In genomic region chr1:87573800-87574215, GRCm38 (mm10) we compare ENCODE assay signal across 11 mouse cellular contexts. TPM values are rescaled to one million over a fixed set of nuclear protein-coding genes. Genes with fewer than 3 reads are reported as not detected.
A peak's percentile ranks its signal among the peaks of the same experiment; 100 is the strongest.
DNase-seq lines count a peak whose midpoint lies in the region; ATAC-seq and TF ChIP-seq lines count a peak whose summit lies in the region.
"Had no signal": no experiment of that assay in that cellular context is flagged by ENCODE, and none has a peak within 500 bp of the region (broad histone marks: within the 10 kb centered on the region; RNA-seq: fewer than 3 reads in every experiment).

TSS of gene Ngef (minus strand) at chr1:87573870.

- peaks cover 13% of the 10 kb centered on the region for H3K4me1 ChIP-seq in kidney, adult 2 months (ENCODE audit: control insufficient read depth, insufficient read depth, low read length)
- no peaks in the 10 kb centered on the region for H3K4me1 ChIP-seq in liver, embryonic 11.5 days (replicated peaks; ENCODE audit: control insufficient read depth, insufficient read depth, low read length)
- peaks cover 16% of the 10 kb centered on the region for H3K4me1 ChIP-seq in neural tube, embryonic 15.5 days
- H3K4me1 ChIP-seq in thymus, adult 2 months (replicated peaks; ENCODE audit: control insufficient read depth, insufficient read depth, low read length): no peaks in the 10 kb centered on the region
- H3K4me1 ChIP-seq: embryonic facial prominence, embryonic 13.5 days had no signal

- intact Hi-C loops in gastrocnemius, adult 2 months (cut with DNase I): no loop called here

- no peak for TF ChIP-seq POLR2A in kidney, adult 2 months (IDR thresholded peaks at IDR 0.05; ENCODE audit: low read depth, low read length)
- TF ChIP-seq POLR2A in thymus, adult 2 months (IDR thresholded peaks at IDR 0.05; ENCODE audit: control insufficient read depth, extremely low read depth, insufficient read depth, low read length, poor library complexity): no peak

- H3K9me3 ChIP-seq in liver, embryonic 11.5 days (ENCODE audit: control insufficient read depth, low read length): no peaks in the 10 kb centered on the region
- H3K9me3 ChIP-seq in neural tube, embryonic 15.5 days (replicated peaks): no peaks in the 10 kb centered on the region
- H3K9me3 ChIP-seq: embryonic facial prominence, embryonic 13.5 days; G1E had no signal

- DNase-seq in layer of hippocampus, adult 18-20 months (ENCODE audit: low spot score in 2 of 2): no peak
- DNase-seq in layer of hippocampus, adult 11-12 months (ENCODE audit: low spot score): no peak
- DNase-seq in kidney, adult 2 months: peak; percentile 97
- no peak for DNase-seq in liver, embryonic 11.5 days (ENCODE audit: low spot score)
- no peak for DNase-seq in thymus, adult 2 months
- no peak for DNase-seq in frontal cortex, postnatal 14 days (ENCODE audit: low spot score in 2 of 2)
- DNase-seq in gastrocnemius, adult 2 months: no peak

- H3K9ac ChIP-seq in liver, embryonic 11.5 days (ENCODE audit: low read depth, low read length): no peak within 1 kb of the TSS
- H3K9ac ChIP-seq in neural tube, embryonic 15.5 days (replicated peaks): no peak within 1 kb of the TSS
- H3K9ac ChIP-seq: embryonic facial prominence, embryonic 13.5 days had no signal

- 32% methylated on average over 6 of the region's 6 CpGs for WGBS in kidney, adult 2 months
- 69% methylated on average over 6 of the region's 6 CpGs for WGBS in liver, embryonic 11.5 days
- WGBS in neural tube, embryonic 15.5 days: 67% methylated on average over 6 of the region's 6 CpGs
- 92% methylated on average over 6 of the region's 6 CpGs for WGBS in thymus, adult 2 months

- peak within 1 kb of the TSS; percentile 13 for H3K4me2 ChIP-seq in liver, embryonic 11.5 days
- no peak within 1 kb of the TSS for H3K4me2 ChIP-seq in neural tube, embryonic 15.5 days
- H3K4me2 ChIP-seq: embryonic facial prominence, embryonic 13.5 days had no signal

- H3K27me3 ChIP-seq in kidney, adult 2 months (replicated peaks; ENCODE audit: control insufficient read depth, insufficient read depth, low read length): no peaks in the 10 kb centered on the region
- H3K27me3 ChIP-seq in liver, embryonic 11.5 days (replicated peaks; ENCODE audit: control insufficient read depth, insufficient read depth, low read length): no peaks in the 10 kb centered on the region
- no peaks in the 10 kb centered on the region for H3K27me3 ChIP-seq in neural tube, embryonic 15.5 days (replicated peaks)
- no peaks in the 10 kb centered on the region for H3K27me3 ChIP-seq in thymus, adult 2 months (ENCODE audit: control insufficient read depth, insufficient read depth, low read length)
- H3K27me3 ChIP-seq: embryonic facial prominence, embryonic 13.5 days had no signal

- no peaks in the 10 kb centered on the region for H3K36me3 ChIP-seq in kidney, adult 2 months (ENCODE audit: control insufficient read depth, insufficient read depth, low read length)
- no peaks in the 10 kb centered on the region for H3K36me3 ChIP-seq in liver, embryonic 11.5 days (ENCODE audit: control insufficient read depth, insufficient read depth, low read length)
- H3K36me3 ChIP-seq in neural tube, embryonic 15.5 days: no peaks in the 10 kb centered on the region
- no peaks in the 10 kb centered on the region for H3K36me3 ChIP-seq in thymus, adult 2 months (ENCODE audit: control insufficient read depth, insufficient read depth, low read length)
- H3K36me3 ChIP-seq: embryonic facial prominence, embryonic 13.5 days; G1E had no signal

- H3K27ac ChIP-seq in kidney, adult 2 months (ENCODE audit: insufficient read depth, low read depth, low read length): peak within 1 kb of the TSS; percentile 99
- H3K27ac ChIP-seq in liver, embryonic 11.5 days (ENCODE audit: low read depth, low read length): no peak within 1 kb of the TSS
- peak within 1 kb of the TSS; percentile 51 for H3K27ac ChIP-seq in neural tube, embryonic 15.5 days (replicated peaks)
- H3K27ac ChIP-seq in thymus, adult 2 months (ENCODE audit: control insufficient read depth, insufficient read depth, low read length): no peak within 1 kb of the TSS
- no peak within 1 kb of the TSS for H3K27ac ChIP-seq in gastrocnemius, adult 2 months
- H3K27ac ChIP-seq: embryonic facial prominence, embryonic 13.5 days had no signal

- no peak for TF ChIP-seq CTCF in kidney, adult 2 months (conservative IDR thresholded peaks at IDR 0.05; ENCODE audit: insufficient read depth, insufficient read length, low read depth, low read length)
- TF ChIP-seq CTCF in thymus, adult 2 months (IDR thresholded peaks at IDR 0.05; ENCODE audit: borderline replicate concordance, control insufficient read depth, extremely low read depth, insufficient read depth, low read length, poor library complexity): no peak
- TF ChIP-seq CTCF in gastrocnemius, adult 2 months (IDR thresholded peaks at IDR 0.05): no peak

- peak; percentile 70 for ATAC-seq in liver, embryonic 11.5 days (replicated peaks; ENCODE audit: low FRiP score)
- 0 out of 2 replicates have a peak, but pooled peaks have one; percentile 41 for ATAC-seq in neural tube, embryonic 15.5 days (ENCODE audit: low FRiP score)

- H3K4me3 ChIP-seq in kidney, adult 2 months (ENCODE audit: insufficient read depth, low read depth, low read length): peak within 1 kb of the TSS; percentile 56
- H3K4me3 ChIP-seq in liver, embryonic 11.5 days (ENCODE audit: low read depth, low read length): 0 out of 2 replicates have a peak within 1 kb of the TSS, but pooled peaks have one; percentile 5
- H3K4me3 ChIP-seq in neural tube, embryonic 15.5 days (replicated peaks): no peak within 1 kb of the TSS
- H3K4me3 ChIP-seq in thymus, adult 2 months (ENCODE audit: control insufficient read depth, insufficient read depth, low read length): no peak within 1 kb of the TSS
- H3K4me3 ChIP-seq in gastrocnemius, adult 2 months: no peak within 1 kb of the TSS
- H3K4me3 ChIP-seq: embryonic facial prominence, embryonic 13.5 days had no signal

RNA-seq across cellular contexts. Expression of gene Ngef, which starts in this region (rescaled TPM):
- total RNA-seq in layer of hippocampus, adult 18-20 months (2021): 100 to 1,000 TPM; 112 to 115 TPM
- 38.1 and 39.3 TPM in 2 replicates for polyA plus RNA-seq in kidney, adult 2 months (2012; rRNA removed)
- polyA plus RNA-seq in liver, embryonic 11.5 days (2014; fragmentation: Nextera tagmentation; extraction: Ambion mirVana): 2.1 and 2.4 TPM in 2 replicates
- 30.9 and 32.6 TPM in 2 replicates for polyA plus RNA-seq in neural tube, embryonic 15.5 days (2015; fragmentation: Nextera tagmentation; extraction: Ambion mirVana)
- polyA plus RNA-seq in thymus, adult 2 months (2012; rRNA removed): 0.32 and 0.33 TPM in 2 replicates
- total RNA-seq in gastrocnemius, adult 2 months (2021): under 1 TPM; 0.08 to 0.17 TPM
- total RNA-seq: megakaryocyte, adult 5-6 weeks had no signal
- polyA plus RNA-seq: G1E had no signal

Comparison
In these comparisons a context has a peak if more than half of its experiments do, and no peak if none do; other contexts are left out.
1. RNA of gene Ngef (total RNA-seq): 112 to 115 TPM in layer of hippocampus, adult 18-20 months; 0.08 to 0.17 TPM in gastrocnemius, adult 2 months; every median in the first group is over 10 times any median in the second.
2. H3K27ac ChIP-seq: peak in kidney, adult 2 months (single experiment) and neural tube, embryonic 15.5 days (single experiment); none in liver, embryonic 11.5 days (single experiment), thymus, adult 2 months (single experiment) and gastrocnemius, adult 2 months (single experiment).
3. H3K4me3 ChIP-seq: peak in kidney, adult 2 months (single experiment) and liver, embryonic 11.5 days (single experiment); none in neural tube, embryonic 15.5 days (single experiment), thymus, adult 2 months (single experiment) and gastrocnemius, adult 2 months (single experiment).